Mouse (Mus musculus) stomach, embryonic 14.5 days (tissue): ENCODE measurements around the gene Lipn. TPM values are rescaled to one million over a fixed set of nuclear protein-coding genes. Genes with fewer than 3 reads are reported as not detected.

ENCODE experiments used
- ATAC-seq: fragments of 200-750 bp; cut with Nextera tagmentation; 2 replicates; pipeline ENCODE4 v1.8.0; 2017; ENCODE audit warnings: low read depth, moderate TSS enrichment; ENCODE audit not compliant: insufficient number of reproducible peaks, insufficient read depth, low FRiP score
- H3K27ac ChIP-seq: fragments of 300-500 bp; sonication (generic); 2 replicates; pipeline ENCODE4 v1.5.1; 2014; ENCODE audit warnings: mild to moderate bottlenecking, low read length, moderate library complexity, mixed read lengths
- H3K27me3 ChIP-seq: fragments of 300-500 bp; sonication (generic); 2 replicates; pipeline ENCODE4 v1.6.1; 2014; ENCODE audit warnings: low read length, control low read depth, mixed read lengths; ENCODE audit not compliant: control insufficient read depth, insufficient read depth
- H3K36me3 ChIP-seq: fragments of 300-500 bp; sonication (generic); 2 replicates; pipeline ENCODE4 v1.6.1; 2014; ENCODE audit warnings: mild to moderate bottlenecking, control low read depth, low read length, moderate library complexity, mixed read lengths; ENCODE audit not compliant: control insufficient read depth, insufficient read depth
- H3K4me1 ChIP-seq: fragments of 300-500 bp; sonication (generic); 2 replicates; pipeline ENCODE4 v1.6.1; 2014; ENCODE audit warnings: low read length, control low read depth, mixed read lengths; ENCODE audit not compliant: control insufficient read depth, insufficient read depth
- H3K4me2 ChIP-seq: fragments of 300-500 bp; sonication (generic); replicated peaks from 2 replicates; pipeline ENCODE4 v1.6.1; 2014; ENCODE audit warnings: low read depth, low read length, control low read depth
- H3K4me3 ChIP-seq: fragments of 300-500 bp; sonication (generic); 2 replicates; pipeline ENCODE4 v1.5.1; 2014; ENCODE audit warnings: low read depth, low read length, control low read depth
- H3K9ac ChIP-seq: fragments of 300-500 bp; sonication (generic); replicated peaks from 2 replicates; pipeline ENCODE4 v1.6.1; 2014; ENCODE audit warnings: low read depth, mild to moderate bottlenecking, control low read depth, low read length, moderate library complexity, mixed read lengths
- H3K9me3 ChIP-seq: fragments of 300-500 bp; sonication (generic); 2 replicates; pipeline ENCODE4 v1.6.1; 2016; ENCODE audit warnings: low read depth, low read length, control low read depth; ENCODE audit not compliant: control insufficient read depth
- WGBS: fragments of 180-500 bp; shearing (Covaris S2); extraction: QIAGEN DNeasy Blood & Tissue Kit; methylation state at CpG from one replicate; pipeline ENCODE4 v1.1.7; 2014; 5-methylcytosine and 5-hydroxymethylcytosine counted together
- microRNA-seq: library from miRNA; unstranded; fragments of <30 nt; microRNA quantifications from one replicate; pipeline ENCODE4, GENCODE M21; 2016
- polyA plus RNA-seq: library from polyadenylated mRNA; unstranded; fragments of >200 nt; fragmentation: Nextera tagmentation; extraction: Ambion mirVana; gene quantifications from 2 replicates; pipeline ENCODE4 v1.2.1, GENCODE M21; 2014

The Lipn gene
- polyA plus RNA-seq, 1 experiment from 2014 or later: 0.22 TPM

GRCm38 (mm10) chr19:34119102-34119501, 51.9 kb downstream of the Lipn start:
- Histone ChIP-seq H3K36me3 (no peaks in the 10 kb centered on the region), H3K9ac (no peak overlapping the region), H3K4me1 (no peaks in the 10 kb centered on the region), H3K4me3 (no peak overlapping the region), H3K9me3 (no peaks in the 10 kb centered on the region), H3K27ac (no peak overlapping the region), H3K27me3 (no peaks in the 10 kb centered on the region), H3K4me2 (no peak overlapping the region)
- ATAC-seq: no peak
- 83% methylated on average over 1 of the region's 1 CpGs for WGBS

GRCm38 (mm10) chr19:34119653-34120052, 52.5 kb downstream of the Lipn start:
- Histone ChIP-seq H3K27me3 (no peaks in the 10 kb centered on the region), H3K9me3 (no peaks in the 10 kb centered on the region), H3K9ac (no peak overlapping the region), H3K4me1 (no peaks in the 10 kb centered on the region), H3K4me2 (no peak overlapping the region), H3K36me3 (no peaks in the 10 kb centered on the region), H3K27ac (no peak overlapping the region), H3K4me3 (no peak overlapping the region)
- no peak for ATAC-seq
- 55% methylated on average over 4 of the region's 4 CpGs for WGBS

- Histone ChIP-seq H3K4me3 (no peak overlapping the region), H3K9me3 (no peaks in the 10 kb centered on the region), H3K27ac (no peak overlapping the region), H3K27me3 (no peaks in the 10 kb centered on the region), H3K4me1 (no peaks in the 10 kb centered on the region), H3K36me3 (no peaks in the 10 kb centered on the region), H3K4me2 (no peak overlapping the region), H3K9ac (no peak overlapping the region)
- ATAC-seq: no peak
- WGBS: 65% methylated on average over 3 of the region's 3 CpGs
Measured at GRCm38 (mm10) chr19:34120107-34120731, 53.1 kb downstream of the Lipn start.

Small RNA genes lying within 50 kb of the gene (microRNA-seq; reads per million reads assigned to microRNA genes)
- not detected for gene Gm23334

Other genes with a start within 250 kb of the Lipn start
- not detected in 2 replicates for gene Lipf, start 106.2 kb upstream of the Lipn start, polyA plus RNA-seq
- not detected in 2 replicates for gene Lipk, start 59.1 kb upstream of the Lipn start, polyA plus RNA-seq
- gene Lipm, start 33.6 kb downstream of the Lipn start, polyA plus RNA-seq: not detected in 2 replicates
- 3.5 and 3.9 TPM in 2 replicates for gene Ankrd22, start 98.7 kb downstream of the Lipn start, polyA plus RNA-seq
- 7.4 and 10.8 TPM in 2 replicates for gene Stambpl1, start 124.9 kb downstream of the Lipn start, polyA plus RNA-seq
- gene Acta2, start 188.2 kb downstream of the Lipn start, polyA plus RNA-seq: 2,393 and 2,414 TPM in 2 replicates
- 2.4 and 3.1 TPM in 2 replicates for gene Fas, start 223.3 kb downstream of the Lipn start, polyA plus RNA-seq